In genomic region chr7:45328841-45329475, GRCm38 (mm10) we compare ENCODE assay signal across 24 mouse cellular contexts. TPM values are rescaled to one million over a fixed set of nuclear protein-coding genes. Genes with fewer than 3 reads are reported as not detected.
DNase-seq lines count a peak whose midpoint lies in the region; ATAC-seq and TF ChIP-seq lines count a peak whose summit lies in the region.
"Had no signal": no experiment of that assay in that cellular context is flagged by ENCODE, and none has a peak within 500 bp of the region (broad histone marks: within the 10 kb centered on the region; RNA-seq: fewer than 3 reads in every experiment).

No protein-coding gene starts in this region.

- 53% methylated on average over 13 of the region's 13 CpGs for WGBS in heart, embryonic 15.5 days

- H3K9ac ChIP-seq in heart, embryonic 15.5 days, result no peak overlapping the region
- H3K9ac ChIP-seq: kidney, embryonic 15.5 days; liver, embryonic 15.5 days; stomach, embryonic 15.5 days had no signal

- peaks cover 20% of the 10 kb centered on the region for H3K36me3 ChIP-seq in heart, embryonic 15.5 days
- H3K36me3 ChIP-seq: liver, embryonic 15.5 days had no signal

- H3K4me2 ChIP-seq in heart, embryonic 15.5 days, result peak overlapping the region; percentile 31
- H3K4me2 ChIP-seq: kidney, embryonic 15.5 days; liver, embryonic 15.5 days; stomach, embryonic 15.5 days had no signal

- no peak for DNase-seq in frontal cortex, postnatal 25 days (ENCODE audit: low spot score in 2 of 2)
- DNase-seq in left cerebral cortex, adult 2 months (ENCODE audit: extremely low spot score in 1 of 2, low spot score in 2 of 2), result no peak
- DNase-seq in left cerebral cortex, adult 8-10 months (ENCODE audit: low spot score in 2 of 2), result no peak
- peak; percentile 58 for DNase-seq in telencephalon, adult 2 months (ENCODE audit: low read depth, low spot score)
- DNase-seq in urinary bladder, postnatal 25 days (ENCODE audit: low spot score), result no peak
- DNase-seq: adrenal gland, adult 2 months; cerebellum, adult 11 months; cerebellum, postnatal 14 days; gastrocnemius, postnatal 25 days; thymus, postnatal 14 days had no signal

- no peak overlapping the region for H3K4me3 ChIP-seq in left cerebral cortex, adult 2 months
- H3K4me3 ChIP-seq in heart, embryonic 15.5 days, result no peak overlapping the region
- H3K4me3 ChIP-seq: kidney, embryonic 15.5 days; liver, embryonic 15.5 days; megakaryocyte, embryonic 14.5 days; stomach, embryonic 15.5 days had no signal

- peaks cover 28% of the 10 kb centered on the region for H3K4me1 ChIP-seq in heart, embryonic 15.5 days (replicated peaks)

- no peaks in the 10 kb centered on the region for H3K9me3 ChIP-seq in heart, embryonic 15.5 days (replicated peaks)
- H3K9me3 ChIP-seq: kidney, embryonic 15.5 days; liver, embryonic 15.5 days; stomach, embryonic 15.5 days had no signal

- intact Hi-C loops in left cerebral cortex, adult 2 months (cut with DNase I), result no loop called here

- H3K27me3 ChIP-seq in heart, embryonic 15.5 days, result no peaks in the 10 kb centered on the region
- H3K27me3 ChIP-seq: kidney, embryonic 15.5 days; stomach, embryonic 15.5 days had no signal

- H3K27ac ChIP-seq in left cerebral cortex, adult 2 months, result peak overlapping the region; percentile 75
- H3K27ac ChIP-seq in heart, embryonic 15.5 days, result peak overlapping the region; percentile 87
- H3K27ac ChIP-seq: kidney, embryonic 15.5 days; liver, embryonic 15.5 days; stomach, embryonic 15.5 days had no signal

- no peak for TF ChIP-seq CTCF in left cerebral cortex, adult 2 months (IDR thresholded peaks at IDR 0.05)

- ATAC-seq in frontal cortex, adult (ENCODE audit: low TSS enrichment), result peak; percentile 38; the same call in 1 of the 2 replicates
- ATAC-seq in heart, embryonic 15.5 days (replicated peaks; ENCODE audit: insufficient number of reproducible peaks, insufficient read depth, low FRiP score, low read depth), result no peak
- ATAC-seq: forebrain, embryonic 16.5 days; inflammation-experienced regulatory T-cells, adult 6 months; lung, postnatal 0 days; midbrain, embryonic 16.5 days had no signal

RNA-seq across cellular contexts. Expression of gene Trpm4, which starts 4.6 kb away (rescaled TPM):
- total RNA-seq in left cerebral cortex, adult 2 months (2021), result 10 to 100 TPM; 18.5 to 24.6 TPM
- 10 to 100 TPM; 23.9 to 27.8 (median 25.1) TPM for total RNA-seq in left cerebral cortex, adult 8-10 months (2022)
- polyA plus RNA-seq in heart, embryonic 15.5 days (2015; fragmentation: Nextera tagmentation; extraction: Ambion mirVana), result 12.7 and 15.8 TPM in 2 replicates

RNA-seq across cellular contexts. Expression of gene Hrc, which starts 6.1 kb away (rescaled TPM):
- total RNA-seq in left cerebral cortex, adult 2 months (2021), result under 1 TPM; 0.23 to 0.61 TPM
- total RNA-seq in left cerebral cortex, adult 8-10 months (2022), result 1 to 10 TPM in 1 of 4 experiments, under 1 TPM in 3; 0.26 to 1.1 (median 0.78) TPM
- polyA plus RNA-seq in heart, embryonic 15.5 days (2015; fragmentation: Nextera tagmentation; extraction: Ambion mirVana), result 25.2 and 26.4 TPM in 2 replicates
- polyA plus RNA-seq: adrenal gland, adult 2 months; forebrain, embryonic 16.5 days; inflammation-experienced regulatory T-cells, adult 6 months had no signal

RNA-seq across cellular contexts. Expression of gene Ppfia3, which starts 37.9 kb away (rescaled TPM):
- total RNA-seq in left cerebral cortex, adult 2 months (2021), result 100 to 1,000 TPM; 156 to 159 TPM
- total RNA-seq in left cerebral cortex, adult 8-10 months (2022), result 100 to 1,000 TPM; 137 to 162 (median 150) TPM
- polyA plus RNA-seq in heart, embryonic 15.5 days (2015; fragmentation: Nextera tagmentation; extraction: Ambion mirVana), result 1.6 and 2.1 TPM in 2 replicates

RNA-seq across cellular contexts. Expression of gene Lin7b, which starts 41.4 kb away (rescaled TPM):
- total RNA-seq in left cerebral cortex, adult 2 months (2021), result 100 to 1,000 TPM; 156 to 178 TPM
- 100 to 1,000 TPM; 139 to 172 (median 159) TPM for total RNA-seq in left cerebral cortex, adult 8-10 months (2022)
- 1.2 and 1.3 TPM in 2 replicates for polyA plus RNA-seq in heart, embryonic 15.5 days (2015; fragmentation: Nextera tagmentation; extraction: Ambion mirVana)
- polyA plus RNA-seq: inflammation-experienced regulatory T-cells, adult 6 months; liver, embryonic 15.5 days; lung, postnatal 0 days had no signal

RNA-seq across cellular contexts. Expression of gene Slc6a21, which starts 51.6 kb away (rescaled TPM):
- total RNA-seq in left cerebral cortex, adult 2 months (2021), result under 1 TPM in 1 of 2 experiments, not detected in 1; 0.23 TPM
- under 1 TPM in 3 of 4 experiments, not detected in 1; 0.19 to 0.55 (median 0.34) TPM for total RNA-seq in left cerebral cortex, adult 8-10 months (2022)
- polyA plus RNA-seq in heart, embryonic 15.5 days (2015; fragmentation: Nextera tagmentation; extraction: Ambion mirVana), result not detected in 2 replicates
- total RNA-seq: adrenal gland, adult 2 months; CH12.LX; gastrocnemius, postnatal 25 days; layer of hippocampus, adult 18-20 months had no signal
- polyA plus RNA-seq: adrenal gland, adult 2 months; forebrain, embryonic 16.5 days; hindbrain, embryonic 11.5 days; kidney, embryonic 15.5 days; limb, embryonic 11.5 days; liver, embryonic 15.5 days; lung, postnatal 0 days; midbrain, embryonic 16.5 days; stomach, embryonic 15.5 days had no signal
